Mouse (Mus musculus) ES-Bruce4 (cell line): ENCODE measurements at regions not wholly inside any gene's neighbourhood (a gene's known extent, or its start where the extent isn't known, plus 50 kb on each side); places are given as distances from the start of the nearest gene placed in this dataset.

Experiments
- H3K27ac ChIP-seq: 2 replicates; pipeline ENCODE4 v1.5.1; 2012; ENCODE audit warnings: low read length, inconsistent platforms; ENCODE audit not compliant: insufficient read depth
- H3K27me3 ChIP-seq: 2 replicates; pipeline ENCODE4 v1.6.1; 2012; ENCODE audit warnings: mild to moderate bottlenecking, low read length, inconsistent platforms; ENCODE audit not compliant: control insufficient read depth, poor library complexity, insufficient read depth, severe bottlenecking
- H3K36me3 ChIP-seq: 2 replicates; pipeline ENCODE4 v1.6.1; 2012; ENCODE audit warnings: inconsistent platforms, mild to moderate bottlenecking, low read length, moderate library complexity; ENCODE audit not compliant: control insufficient read depth, poor library complexity, insufficient read depth, severe bottlenecking
- H3K4me1 ChIP-seq: one replicate; pipeline ENCODE4 v1.8.1; 2011; ENCODE audit warnings: low read length; ENCODE audit not compliant: control insufficient read depth, insufficient read depth
- H3K4me3 ChIP-seq: 2 replicates; pipeline ENCODE4 v1.5.1; 2011; ENCODE audit warnings: low read depth, mild to moderate bottlenecking, low read length
- H3K9ac ChIP-seq: 2 replicates; pipeline ENCODE4 v1.6.1; 2012; ENCODE audit warnings: low read depth, mild to moderate bottlenecking, inconsistent platforms; ENCODE audit not compliant: poor library complexity, severe bottlenecking
- H3K9me3 ChIP-seq: replicated peaks from 2 replicates; pipeline ENCODE4 v1.6.1; 2012; ENCODE audit warnings: mild to moderate bottlenecking, low read length, inconsistent platforms; ENCODE audit not compliant: control insufficient read depth, poor library complexity, insufficient read depth, severe bottlenecking
- CTCF ChIP-seq: IDR thresholded peaks from one replicate; pipeline ENCODE4 v1.8.1; 2011; ENCODE audit warnings: low read depth, low read length
- EP300 ChIP-seq: IDR thresholded peaks from 2 replicates; pipeline ENCODE4 v1.6.1; 2011; ENCODE audit warnings: low read depth, low read length; ENCODE audit not compliant: insufficient read depth
- POLR2A ChIP-seq: IDR thresholded peaks from one replicate; pipeline ENCODE4 v1.8.1; 2011; ENCODE audit warnings: low read length; ENCODE audit not compliant: insufficient read depth

- Histone ChIP-seq H3K4me3 (no peak overlapping the region), H3K27me3 (no peaks in the 10 kb centered on the region), H3K9me3 (no peaks in the 10 kb centered on the region), H3K36me3 (no peaks in the 10 kb centered on the region), H3K27ac (no peak overlapping the region), H3K9ac (no peak overlapping the region), H3K4me1 (peaks cover 8% of the 10 kb centered on the region)
- no peak for TF ChIP-seq POLR2A
- TF ChIP-seq CTCF: no peak
- no peak for TF ChIP-seq EP300
Observed at GRCm38 (mm10) chr19:59590021-59590420, 131.8 kb downstream of the Emx2 start.

GRCm38 (mm10) chr19:59592060-59592459, 133.9 kb downstream of the Emx2 start:
- Histone ChIP-seq H3K9ac (no peak overlapping the region), H3K27me3 (no peaks in the 10 kb centered on the region), H3K4me3 (no peak overlapping the region), H3K4me1 (peaks cover under 1% of the 10 kb centered on the region), H3K9me3 (no peaks in the 10 kb centered on the region), H3K36me3 (no peaks in the 10 kb centered on the region), H3K27ac (no peak overlapping the region)
- TF ChIP-seq CTCF: no peak
- TF ChIP-seq EP300: no peak
- TF ChIP-seq POLR2A: no peak

- no peak overlapping the region for H3K27ac ChIP-seq
- no peaks in the 10 kb centered on the region for H3K27me3 ChIP-seq
- H3K4me3 ChIP-seq: no peak overlapping the region
- no peaks in the 10 kb centered on the region for H3K4me1 ChIP-seq
- no peaks in the 10 kb centered on the region for H3K9me3 ChIP-seq
- TF ChIP-seq POLR2A (no peak), CTCF (no peak), EP300 (no peak)
- no peak overlapping the region for H3K9ac ChIP-seq
- H3K36me3 ChIP-seq: no peaks in the 10 kb centered on the region
Observed at GRCm38 (mm10) chr19:59624288-59624795, 166.2 kb downstream of the Emx2 start.

- no peak overlapping the region for H3K27ac ChIP-seq
- H3K4me1 ChIP-seq: no peaks in the 10 kb centered on the region
- no peak overlapping the region for H3K9ac ChIP-seq
- no peaks in the 10 kb centered on the region for H3K36me3 ChIP-seq
- H3K27me3 ChIP-seq: no peaks in the 10 kb centered on the region
- TF ChIP-seq EP300 (no peak), CTCF (no peak), POLR2A (no peak)
- no peaks in the 10 kb centered on the region for H3K9me3 ChIP-seq
- no peak overlapping the region for H3K4me3 ChIP-seq
Observed at GRCm38 (mm10) chr19:59627681-59628080, 169.5 kb downstream of the Emx2 start.

GRCm38 (mm10) chr19:59628296-59629160, 170.4 kb downstream of the Emx2 start:
- no peaks in the 10 kb centered on the region for H3K4me1 ChIP-seq
- H3K27ac ChIP-seq: no peak overlapping the region
- no peaks in the 10 kb centered on the region for H3K27me3 ChIP-seq
- H3K9ac ChIP-seq: no peak overlapping the region
- TF ChIP-seq EP300: no peak
- TF ChIP-seq POLR2A: no peak
- no peak for TF ChIP-seq CTCF
- H3K9me3 ChIP-seq: no peaks in the 10 kb centered on the region
- H3K36me3 ChIP-seq: no peaks in the 10 kb centered on the region
- H3K4me3 ChIP-seq: no peak overlapping the region

GRCm38 (mm10) chr19:59629161-59629445, 170.9 kb downstream of the Emx2 start:
- Histone ChIP-seq H3K9me3 (no peaks in the 10 kb centered on the region), H3K36me3 (no peaks in the 10 kb centered on the region), H3K27ac (no peak overlapping the region), H3K27me3 (no peaks in the 10 kb centered on the region), H3K4me1 (no peaks in the 10 kb centered on the region), H3K4me3 (no peak overlapping the region), H3K9ac (no peak overlapping the region)
- TF ChIP-seq EP300: no peak
- no peak for TF ChIP-seq CTCF
- no peak for TF ChIP-seq POLR2A
